In the genomic region with DNA sequence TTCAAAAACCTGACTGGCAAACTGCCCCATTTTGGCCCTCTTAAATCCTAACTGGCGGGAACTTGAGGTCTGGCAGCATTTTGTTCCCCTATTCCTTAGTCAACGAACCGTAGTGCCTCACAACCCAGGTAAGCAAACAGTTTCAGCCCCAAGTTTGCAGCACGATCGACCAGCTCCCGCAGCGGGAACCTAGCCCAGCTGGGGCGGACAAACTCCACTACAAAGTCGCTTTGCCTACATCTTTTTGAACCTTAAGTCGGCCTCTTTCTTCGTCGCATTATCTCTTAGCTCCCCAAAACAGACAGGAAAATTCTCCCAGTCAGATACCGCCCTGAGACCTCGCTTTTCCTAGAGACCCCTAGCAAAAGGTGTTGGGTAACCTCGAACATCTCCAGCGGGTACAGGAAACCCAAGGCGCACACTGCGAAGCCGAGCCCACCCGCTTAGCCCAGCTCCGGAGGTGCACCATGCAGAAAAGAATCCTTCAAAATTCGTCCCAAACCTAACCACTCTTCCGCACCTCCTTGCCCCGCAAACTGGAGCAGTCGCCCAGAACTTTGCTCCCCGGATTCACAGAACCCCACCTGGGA, we compare ENCODE assay signal across 8 mouse cellular contexts. TPM values are rescaled to one million over a fixed set of nuclear protein-coding genes. Genes with fewer than 3 reads are reported as not detected.
DNase-seq lines count a peak whose midpoint lies in the region; ATAC-seq and TF ChIP-seq lines count a peak whose summit lies in the region.

No protein-coding gene starts in this region.

- ATAC-seq in limb, embryonic 11.5 days (ENCODE audit: insufficient number of reproducible peaks, low FRiP score, low TSS enrichment, low read depth), result no peak
- no peak for ATAC-seq in neural tube, embryonic 13.5 days (ENCODE audit: low read depth)

- H3K4me1 ChIP-seq in limb, embryonic 11.5 days (ENCODE audit: control insufficient read depth, insufficient read depth, low read length), result peaks cover 11% of the 10 kb centered on the region; the same call in 1 of the 2 replicates
- H3K4me1 ChIP-seq in neural tube, embryonic 13.5 days (replicated peaks), result peaks cover 61% of the 10 kb centered on the region

- under 1% methylated on average over 26 of the region's 26 CpGs for WGBS in limb, embryonic 11.5 days
- WGBS in neural tube, embryonic 13.5 days, result under 1% methylated on average over 26 of the region's 26 CpGs

- peaks cover 7% of the 10 kb centered on the region for H3K36me3 ChIP-seq in limb, embryonic 11.5 days (ENCODE audit: control insufficient read depth, insufficient read depth, low read length)
- H3K36me3 ChIP-seq in neural tube, embryonic 13.5 days, result peaks cover under 1% of the 10 kb centered on the region; the same call in 1 of the 2 replicates

- no peak for TF ChIP-seq CTCF in gastrocnemius, adult 2 months (IDR thresholded peaks at IDR 0.05)

- peak overlapping the region; percentile 97 for H3K4me3 ChIP-seq in gastrocnemius, adult 2 months
- peak overlapping the region; percentile 66 for H3K4me3 ChIP-seq in limb, embryonic 11.5 days (ENCODE audit: low read depth, low read length)
- H3K4me3 ChIP-seq in neural tube, embryonic 13.5 days, result peak overlapping the region; percentile 70

- peak overlapping the region; percentile 99 for H3K9ac ChIP-seq in limb, embryonic 11.5 days (ENCODE audit: low read length)
- peak overlapping the region; percentile 85 for H3K9ac ChIP-seq in neural tube, embryonic 13.5 days

- no peaks in the 10 kb centered on the region for H3K9me3 ChIP-seq in limb, embryonic 11.5 days (ENCODE audit: control insufficient read depth, low read length)
- H3K9me3 ChIP-seq in neural tube, embryonic 13.5 days, result no peaks in the 10 kb centered on the region

- peak; percentile 55 for DNase-seq in gastrocnemius, adult 2 months
- DNase-seq in gastrocnemius, postnatal 14 days, result no peak
- peak; percentile 44 for DNase-seq in NIH3T3 (ENCODE audit: low read depth)
- DNase-seq in heart, adult 9 months (ENCODE audit: low spot score in 2 of 2), result peak; percentile 30 to 34
- DNase-seq in limb, embryonic 11.5 days (ENCODE audit: low spot score), result peak; percentile 62
- no peak for DNase-seq in right cerebral cortex, postnatal 25 days
- DNase-seq in left cerebral cortex, adult 11 months (ENCODE audit: low spot score), result no peak

- H3K4me2 ChIP-seq in limb, embryonic 11.5 days (ENCODE audit: low read depth, severe bottlenecking), result peak overlapping the region; percentile 88
- peak overlapping the region; percentile 93 for H3K4me2 ChIP-seq in neural tube, embryonic 13.5 days

- intact Hi-C loops in gastrocnemius, adult 2 months (cut with DNase I), result loop anchor here (2.0 to 5.0 kb wide), 4 partner anchors 19 to 355 kb away; no protein-coding TSS in a partner anchor
- intact Hi-C loops in gastrocnemius, postnatal 14 days (cut with DNase I; ENCODE audit: low total_unique reads), result loop anchor here (5.0 kb wide), 1 partner anchor 500 kb away; no protein-coding TSS in a partner anchor

- H3K27me3 ChIP-seq in limb, embryonic 11.5 days (ENCODE audit: control insufficient read depth, insufficient read depth, low read length), result no peaks in the 10 kb centered on the region
- H3K27me3 ChIP-seq in neural tube, embryonic 13.5 days, result peaks cover 40% of the 10 kb centered on the region

- peak overlapping the region; percentile 99 for H3K27ac ChIP-seq in gastrocnemius, adult 2 months
- peak overlapping the region; percentile 82 for H3K27ac ChIP-seq in limb, embryonic 11.5 days (replicated peaks; ENCODE audit: low read depth, low read length)
- peak overlapping the region; percentile 88 for H3K27ac ChIP-seq in neural tube, embryonic 13.5 days (replicated peaks)

RNA-seq across cellular contexts. Expression of a gene that starts 0.6 kb away (rescaled TPM):
- 10 to 100 TPM; 25.7 to 46.6 TPM for total RNA-seq in gastrocnemius, adult 2 months (2021)
- 10 to 100 TPM; 42.4 to 53.9 TPM for total RNA-seq in gastrocnemius, postnatal 14 days (2021)
- 140 and 149 TPM in 2 replicates for polyA plus RNA-seq in limb, embryonic 11.5 days (2014; fragmentation: Nextera tagmentation; extraction: Ambion mirVana)
- 49.6 and 57.4 TPM in 2 replicates for polyA plus RNA-seq in neural tube, embryonic 13.5 days (2015; fragmentation: Nextera tagmentation; extraction: Ambion mirVana)

Comparison
In these comparisons a context has a peak if more than half of its experiments do, and no peak if none do; other contexts are left out.
1. DNase-seq: peak in gastrocnemius, adult 2 months (single experiment), NIH3T3 (single experiment), heart, adult 9 months (2 of 2) and limb, embryonic 11.5 days (single experiment); none in gastrocnemius, postnatal 14 days (single experiment), right cerebral cortex, postnatal 25 days (single experiment) and left cerebral cortex, adult 11 months (single experiment).
2. Peak in every context shown above with its lines, with median percentiles within 50 percentile points of each other: H3K27ac ChIP-seq and H3K4me3 ChIP-seq.